Mouse (Mus musculus): ENCODE measurements around the gene Smim4. TPM values are rescaled to one million over a fixed set of nuclear protein-coding genes. Genes with fewer than 3 reads are reported as not detected.

Gene Smim4
- polyA plus RNA-seq, 1 experiment from 2014 or later: 90.8 TPM

DNA sequence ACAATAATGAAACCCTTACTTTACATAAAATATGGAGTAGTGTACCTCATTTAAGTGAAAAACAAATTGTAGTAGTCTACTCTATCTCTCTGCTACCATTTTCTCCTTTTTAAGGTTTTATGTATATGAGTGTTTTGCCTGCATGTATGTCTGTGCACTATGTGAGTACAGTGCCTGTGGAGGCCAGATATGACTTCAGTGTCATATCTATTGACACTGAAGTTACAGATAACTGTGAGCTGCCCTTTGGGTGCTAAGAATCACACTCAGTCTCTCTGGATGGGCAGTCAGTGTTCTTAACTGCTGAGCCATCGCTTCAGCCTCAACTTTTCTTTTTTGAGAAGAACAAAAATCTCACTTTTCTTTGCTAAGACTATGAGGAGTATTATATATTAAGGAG lies 82.9 kb downstream of the Smim4 start:
- ATAC-seq (ENCODE audit: low read depth): peak; percentile 100
- peak overlapping the region; percentile 91 for H3K27ac ChIP-seq
- 31% methylated on average over 1 of the region's 1 CpGs for WGBS (ENCODE audit: insufficient replicate concordance)

DNA sequence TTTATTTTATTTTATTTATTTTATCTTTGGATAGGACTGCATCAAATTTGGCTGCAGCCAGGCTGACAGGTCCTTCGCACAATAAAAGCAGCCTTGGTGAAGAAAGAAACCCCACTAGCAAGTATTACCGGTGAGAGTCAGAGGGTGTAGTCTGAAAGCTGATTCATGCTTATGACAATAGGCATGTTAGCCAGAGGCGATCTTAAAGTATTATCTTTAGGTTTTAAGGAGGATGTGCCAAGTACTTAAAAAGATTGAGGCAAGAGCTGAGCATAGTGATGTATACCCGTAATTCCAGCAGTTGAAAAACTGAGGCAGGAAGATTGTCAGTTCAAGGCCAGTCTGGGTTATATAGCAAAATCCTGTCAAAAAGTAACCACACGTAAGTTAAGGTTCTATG lies 83.5 kb downstream of the Smim4 start:
- no peak overlapping the region for H3K4me3 ChIP-seq (replicated peaks)
- no peaks in the 10 kb centered on the region for H3K9me3 ChIP-seq (replicated peaks)
- no peaks in the 10 kb centered on the region for H3K27me3 ChIP-seq
- DNase-seq (no peak), ATAC-seq (ENCODE audit: low read depth) (peak; percentile 47)
- H3K4me1 ChIP-seq (replicated peaks): peaks cover 27% of the 10 kb centered on the region
- WGBS (ENCODE audit: insufficient replicate concordance): 57% methylated on average over 5 of the region's 5 CpGs
- H3K27ac ChIP-seq: peak overlapping the region; percentile 91
- peak overlapping the region; percentile 39 for H3K4me2 ChIP-seq
- H3K36me3 ChIP-seq: peaks cover 57% of the 10 kb centered on the region
- peak overlapping the region; percentile 57; the same call in 1 of the 2 replicates for H3K9ac ChIP-seq

More for the DNA sequence above, 82.9 kb downstream of the Smim4 start:
- DNase-seq: peak; percentile 72
- Histone ChIP-seq H3K4me3 (replicated peaks) (no peak overlapping the region), H3K9me3 (replicated peaks) (no peaks in the 10 kb centered on the region), H3K4me2 (peak overlapping the region; percentile 45; the same call in 1 of the 2 replicates), H3K36me3 (peaks cover 60% of the 10 kb centered on the region), H3K27me3 (no peaks in the 10 kb centered on the region), H3K9ac (no peak overlapping the region), H3K4me1 (replicated peaks) (peaks cover 27% of the 10 kb centered on the region)

Other genes with a start within 250 kb of the Smim4 start
- 0.56 and 0.60 TPM in 2 replicates for gene Mustn1, start 249.8 kb downstream of the Smim4 start, polyA plus RNA-seq (2015; fragmentation: Nextera tagmentation; extraction: Ambion mirVana)
- gene Itih4, start 242.5 kb downstream of the Smim4 start, polyA plus RNA-seq (2015; fragmentation: Nextera tagmentation; extraction: Ambion mirVana): 25.3 and 27.0 TPM in 2 replicates
- gene Itih3, start 205.2 kb downstream of the Smim4 start, polyA plus RNA-seq (2015; fragmentation: Nextera tagmentation; extraction: Ambion mirVana): 114 and 122 TPM in 2 replicates
- gene Itih1, start 185.7 kb downstream of the Smim4 start, polyA plus RNA-seq (2015; fragmentation: Nextera tagmentation; extraction: Ambion mirVana): 22.4 and 27.1 TPM in 2 replicates
- 5.6 and 6.7 TPM in 2 replicates for gene Nek4, start 177.6 kb downstream of the Smim4 start, polyA plus RNA-seq (2015; fragmentation: Nextera tagmentation; extraction: Ambion mirVana)
- gene Glt8d1, start 127.6 kb downstream of the Smim4 start, polyA plus RNA-seq (2015; fragmentation: Nextera tagmentation; extraction: Ambion mirVana): 20.3 and 21.5 TPM in 2 replicates
- gene Spcs1, start 127.3 kb downstream of the Smim4 start, polyA plus RNA-seq (2015; fragmentation: Nextera tagmentation; extraction: Ambion mirVana): 306 and 325 TPM in 2 replicates
- gene Pbrm1, start 109.8 kb downstream of the Smim4 start, polyA plus RNA-seq (2015; fragmentation: Nextera tagmentation; extraction: Ambion mirVana): 65.7 and 72.4 TPM in 2 replicates
- gene Gnl3, start 109.8 kb downstream of the Smim4 start, polyA plus RNA-seq (2015; fragmentation: Nextera tagmentation; extraction: Ambion mirVana): 133 and 159 TPM in 2 replicates
- 174 and 196 TPM in 2 replicates for gene Nt5dc2, start 2.1 kb upstream of the Smim4 start, polyA plus RNA-seq (2015; fragmentation: Nextera tagmentation; extraction: Ambion mirVana)
- gene Stab1, start 39.7 kb upstream of the Smim4 start, polyA plus RNA-seq (2015; fragmentation: Nextera tagmentation; extraction: Ambion mirVana): 18.5 and 19.2 TPM in 2 replicates
- 21.1 and 25.3 TPM in 2 replicates for gene Tnnc1, start 79.4 kb upstream of the Smim4 start, polyA plus RNA-seq (2015; fragmentation: Nextera tagmentation; extraction: Ambion mirVana)
- 77.9 and 84.9 TPM in 2 replicates for gene Nisch, start 88.0 kb upstream of the Smim4 start, polyA plus RNA-seq (2015; fragmentation: Nextera tagmentation; extraction: Ambion mirVana)
- 0.02 and 0.05 TPM in 2 replicates for gene Sema3g, start 88.9 kb upstream of the Smim4 start, polyA plus RNA-seq (2015; fragmentation: Nextera tagmentation; extraction: Ambion mirVana)
- gene Phf7, start 122.4 kb upstream of the Smim4 start, polyA plus RNA-seq (2015; fragmentation: Nextera tagmentation; extraction: Ambion mirVana): 8.4 and 8.6 TPM in 2 replicates
- gene Bap1, start 122.5 kb upstream of the Smim4 start, polyA plus RNA-seq (2015; fragmentation: Nextera tagmentation; extraction: Ambion mirVana): 39.5 and 44.2 TPM in 2 replicates
- gene Dnah1, start 194.9 kb upstream of the Smim4 start, polyA plus RNA-seq (2015; fragmentation: Nextera tagmentation; extraction: Ambion mirVana): 0.15 and 0.28 TPM in 2 replicates
- gene Capn7, start 207.7 kb upstream of the Smim4 start, polyA plus RNA-seq (2015; fragmentation: Nextera tagmentation; extraction: Ambion mirVana): 18.1 and 21.9 TPM in 2 replicates